Mouse (Mus musculus) heart, adult 2 months (tissue): ENCODE results near the gene Chrna1.

Source experiments
- CTCF ChIP-seq: fragments of 200-600 bp; IDR thresholded peaks from 2 replicates; pipeline ENCODE4 v1.8.1; 2022; ENCODE audit warnings: antibody characterized with exemption, mild to moderate bottlenecking, moderate library complexity
- POLR2A ChIP-seq: fragments of 200-500 bp; IDR thresholded peaks from 2 replicates; pipeline ENCODE4 v1.6.1; 2011; ENCODE audit warnings: mild to moderate bottlenecking, low read depth, low read length, control low read depth; ENCODE audit not compliant: insufficient read depth

DNA sequence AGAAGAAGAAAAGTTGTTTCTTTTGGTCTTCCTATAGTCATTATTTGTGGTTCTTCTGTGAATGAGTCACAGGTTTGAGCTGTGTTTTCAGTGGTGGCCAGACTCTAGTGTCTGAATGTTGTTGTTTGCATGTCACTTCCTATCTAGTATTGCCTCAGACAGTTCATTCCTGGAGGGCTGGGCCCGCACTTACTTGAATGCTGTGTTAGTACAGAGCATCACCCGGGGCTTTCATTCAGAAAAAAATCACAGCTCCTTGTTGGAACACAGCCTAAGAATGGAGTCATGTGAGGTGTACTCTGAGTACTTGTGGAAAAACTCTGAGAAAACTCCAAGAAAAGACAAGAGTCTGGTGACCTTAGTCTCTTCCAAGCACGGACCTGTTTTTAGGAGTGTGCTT is 27.2 kb downstream of the Chrna1 start:
- TF ChIP-seq CTCF: no peak
- no peak for TF ChIP-seq POLR2A
